Mouse (Mus musculus) cerebellum, adult 2 months (tissue): Measurements from ENCODE around the gene Mfsd14b. TPM values are rescaled to one million over a fixed set of nuclear protein-coding genes. Genes with fewer than 3 reads are reported as not detected.

Experiments used
- DNase-seq, 2 experiments: peaks; one replicate each; pipeline ENCODE4 v3.0.0; 2021
- H3K27ac ChIP-seq: fragments of 200-500 bp; 2 replicates; pipeline ENCODE4 v1.5.1; 2012; ENCODE audit warnings: low read length, control low read depth, inconsistent platforms; ENCODE audit not compliant: insufficient read depth
- H3K27me3 ChIP-seq: fragments of 200-500 bp; 2 replicates; pipeline ENCODE4 v1.6.1; 2012; ENCODE audit warnings: inconsistent platforms, mild to moderate bottlenecking, low read length, moderate library complexity; ENCODE audit not compliant: control insufficient read depth, insufficient read depth
- H3K4me1 ChIP-seq: fragments of 200-500 bp; 2 replicates; pipeline ENCODE4 v1.6.1; 2011; ENCODE audit warnings: low read length; ENCODE audit not compliant: control insufficient read depth, insufficient read depth
- H3K4me3 ChIP-seq: fragments of 200-500 bp; replicated peaks from 2 replicates; pipeline ENCODE3; 2011; ENCODE audit warnings: mild to moderate bottlenecking, low read depth, low read length, control low read depth; ENCODE audit not compliant: insufficient read depth
- CTCF ChIP-seq: fragments of 200-500 bp; IDR thresholded peaks from 2 replicates; pipeline ENCODE4 v1.5.1; 2011; ENCODE audit warnings: low read depth, mild to moderate bottlenecking, control low read depth, low read length, moderate library complexity, borderline replicate concordance; ENCODE audit not compliant: insufficient read depth
- POLR2A ChIP-seq: fragments of 200-500 bp; IDR thresholded peaks from 2 replicates; pipeline ENCODE4 v1.6.1; 2011; ENCODE audit warnings: low read length, control low read depth, borderline replicate concordance; ENCODE audit not compliant: insufficient read depth
- WGBS: fragments of 180-500 bp; shearing (Covaris S2); methylation state at CpG from one replicate; pipeline ENCODE4 v1.1.7; 2018; 5-methylcytosine and 5-hydroxymethylcytosine counted together
- polyA plus RNA-seq: library from polyadenylated mRNA; depleted of rRNA; stranded (reverse); fragments of >200 nt; gene quantifications from 2 replicates; pipeline ENCODE4 v1.2.3, GENCODE M21; 2012; rRNA removed

The Mfsd14b gene
- 33.0 and 36.8 TPM in 2 replicates for polyA plus RNA-seq

- under 1% methylated on average over 60 of the region's 60 CpGs for WGBS
- H3K4me1 ChIP-seq: peaks cover 3% of the 10 kb centered on the region; the same call in 1 of the 2 replicates
- H3K4me3 ChIP-seq: peak within 1 kb of the TSS; percentile 88
- no peak for TF ChIP-seq CTCF
- peak; percentile 74; the same call in 1 of the 2 replicates for TF ChIP-seq POLR2A
- H3K27me3 ChIP-seq: no peaks in the 10 kb centered on the region
- H3K27ac ChIP-seq: peak within 1 kb of the TSS; percentile 52
- peak; percentile 93 for DNase-seq
These were observed at the start of gene Mfsd14b for GRCm38 (mm10) chr13:65112459-65113110. Gene Mfsd14b, minus strand, starts transcription at chr13:65112975.

DNA sequence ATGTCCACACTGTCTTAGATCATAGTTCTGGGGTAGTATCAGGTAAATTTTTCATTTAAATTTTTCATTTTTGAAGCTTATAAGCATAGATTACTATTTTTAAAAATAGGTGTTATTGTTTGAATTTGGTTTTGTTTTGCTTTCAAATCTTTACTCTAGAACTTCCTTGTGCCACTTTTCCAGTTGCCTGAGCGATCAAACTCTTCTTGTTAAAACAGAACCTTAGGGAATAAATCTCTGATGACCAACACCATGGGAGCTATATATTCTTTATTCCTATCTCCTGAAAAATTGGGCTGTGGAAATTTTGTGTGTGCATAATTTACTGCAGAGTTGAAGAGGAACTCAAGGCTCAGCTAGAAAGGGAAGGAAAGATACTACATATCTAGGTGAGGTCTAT is 37.2 kb upstream of the Mfsd14b start, which contains the start of gene Olfr466:
Olfr466 (plus strand) TSS at position 301 of the 400 bp plus-strand sequence.
- Histone ChIP-seq H3K27me3 (no peaks in the 10 kb centered on the region), H3K4me1 (no peaks in the 10 kb centered on the region; the same call in 1 of the 2 replicates), H3K27ac (no peak within 1 kb of the TSS), H3K4me3 (no peak within 1 kb of the TSS)
- DNase-seq: no peak
- 71% methylated on average over 1 of the region's 1 CpGs for WGBS
- TF ChIP-seq POLR2A: no peak
- TF ChIP-seq CTCF: no peak

GRCm38 (mm10) chr13:65137789-65138188 is 25.0 kb upstream of the Mfsd14b start, which contains the start of gene Olfr465-ps1:
Gene Olfr465-ps1, plus strand, starts transcription at chr13:65138089.
- Histone ChIP-seq H3K27me3 (no peaks in the 10 kb centered on the region), H3K4me1 (no peaks in the 10 kb centered on the region), H3K4me3 (no peak within 1 kb of the TSS), H3K27ac (no peak within 1 kb of the TSS)
- 47% methylated on average over 4 of the region's 4 CpGs for WGBS
- TF ChIP-seq CTCF: no peak
- no peak for TF ChIP-seq POLR2A
- DNase-seq: no peak

DNA sequence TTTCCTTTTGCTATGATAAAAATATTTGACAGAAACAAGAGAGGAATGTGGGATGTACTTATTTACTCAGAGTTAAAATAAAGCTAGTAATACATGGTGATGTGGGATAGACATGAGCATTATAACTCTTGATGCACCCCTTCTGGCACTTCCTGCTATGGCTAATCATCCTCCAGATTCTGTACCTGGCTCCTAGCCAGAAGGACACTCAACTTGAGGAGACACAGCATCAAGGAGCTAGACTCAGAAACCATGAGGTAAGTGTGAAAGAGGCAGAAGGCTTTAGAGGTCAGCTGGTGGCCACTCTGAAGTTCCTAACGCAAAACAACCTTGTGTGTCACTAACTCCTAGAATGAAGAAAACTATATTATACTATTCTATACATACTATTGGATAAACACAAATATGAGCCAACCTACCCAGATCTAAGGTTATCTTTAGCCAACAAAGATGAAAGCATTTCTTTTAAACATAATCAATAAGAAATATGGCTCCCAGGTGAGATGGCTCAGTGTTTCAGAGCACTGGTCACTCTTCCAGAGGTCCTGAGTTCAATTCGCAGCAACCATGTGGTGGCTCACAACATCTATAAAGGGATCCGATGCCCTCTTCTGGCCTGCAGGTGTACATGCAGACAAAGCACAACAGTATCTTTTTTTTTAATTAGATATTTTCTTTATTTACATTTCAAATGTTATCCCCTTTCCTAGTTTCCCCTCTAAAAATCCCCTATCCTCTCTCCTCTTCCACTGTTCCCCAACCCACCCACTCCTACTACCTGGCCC is 14.5 kb upstream of the Mfsd14b start:
- TF ChIP-seq POLR2A: no peak
- no peak for TF ChIP-seq CTCF
- 63% methylated on average over 3 of the region's 3 CpGs for WGBS
- Histone ChIP-seq H3K27ac (no peak overlapping the region), H3K27me3 (no peaks in the 10 kb centered on the region), H3K4me3 (no peak overlapping the region), H3K4me1 (no peaks in the 10 kb centered on the region)
- no peak for DNase-seq

DNA sequence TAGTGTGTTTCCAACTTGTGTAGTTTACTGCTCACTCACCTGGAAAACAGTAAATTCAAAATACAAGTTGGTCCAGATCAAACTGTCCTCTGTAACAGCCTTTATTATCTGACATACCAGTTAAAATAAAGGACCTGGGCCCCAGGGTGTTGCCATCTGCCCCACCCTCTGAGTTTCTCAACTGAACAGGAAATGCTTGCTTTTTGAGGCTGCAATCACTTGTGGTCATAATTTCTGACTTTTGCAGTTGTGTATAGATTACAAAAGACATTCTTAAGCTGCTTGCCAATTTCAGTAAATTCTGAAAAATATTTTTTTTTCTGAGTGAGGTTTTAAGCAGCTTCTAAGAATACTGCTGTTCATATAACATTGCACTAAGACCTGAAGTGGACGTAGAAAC is 9.3 kb upstream of the Mfsd14b start:
- Histone ChIP-seq H3K27ac (no peak overlapping the region), H3K27me3 (no peaks in the 10 kb centered on the region), H3K4me3 (no peak overlapping the region), H3K4me1 (no peaks in the 10 kb centered on the region)
- DNase-seq: no peak
- 77% methylated on average over 1 of the region's 1 CpGs for WGBS
- TF ChIP-seq CTCF (no peak), POLR2A (no peak)

GRCm38 (mm10) chr13:65120984-65121383 is 8.2 kb upstream of the Mfsd14b start:
- no peak overlapping the region for H3K4me3 ChIP-seq
- 61% methylated on average over 3 of the region's 3 CpGs for WGBS
- TF ChIP-seq POLR2A (no peak), CTCF (no peak)
- DNase-seq: no peak
- H3K27me3 ChIP-seq: no peaks in the 10 kb centered on the region
- no peak overlapping the region for H3K27ac ChIP-seq
- H3K4me1 ChIP-seq: no peaks in the 10 kb centered on the region

- WGBS: 66% methylated on average over 3 of the region's 3 CpGs
- no peak for TF ChIP-seq POLR2A
- no peak for TF ChIP-seq CTCF
- peaks cover 3% of the 10 kb centered on the region; the same call in 1 of the 2 replicates for H3K4me1 ChIP-seq
- H3K27ac ChIP-seq: peak overlapping the region; percentile 26
- H3K4me3 ChIP-seq: peak overlapping the region; percentile 88
- no peaks in the 10 kb centered on the region for H3K27me3 ChIP-seq
- peak in 1 of 2 experiments; percentile 16 for DNase-seq
These were observed 464 bp upstream of the Mfsd14b start for GRCm38 (mm10) chr13:65113239-65113638.
